Mouse (Mus musculus): Measurements from ENCODE around the gene Acot12.

Acot12 gene

DNA sequence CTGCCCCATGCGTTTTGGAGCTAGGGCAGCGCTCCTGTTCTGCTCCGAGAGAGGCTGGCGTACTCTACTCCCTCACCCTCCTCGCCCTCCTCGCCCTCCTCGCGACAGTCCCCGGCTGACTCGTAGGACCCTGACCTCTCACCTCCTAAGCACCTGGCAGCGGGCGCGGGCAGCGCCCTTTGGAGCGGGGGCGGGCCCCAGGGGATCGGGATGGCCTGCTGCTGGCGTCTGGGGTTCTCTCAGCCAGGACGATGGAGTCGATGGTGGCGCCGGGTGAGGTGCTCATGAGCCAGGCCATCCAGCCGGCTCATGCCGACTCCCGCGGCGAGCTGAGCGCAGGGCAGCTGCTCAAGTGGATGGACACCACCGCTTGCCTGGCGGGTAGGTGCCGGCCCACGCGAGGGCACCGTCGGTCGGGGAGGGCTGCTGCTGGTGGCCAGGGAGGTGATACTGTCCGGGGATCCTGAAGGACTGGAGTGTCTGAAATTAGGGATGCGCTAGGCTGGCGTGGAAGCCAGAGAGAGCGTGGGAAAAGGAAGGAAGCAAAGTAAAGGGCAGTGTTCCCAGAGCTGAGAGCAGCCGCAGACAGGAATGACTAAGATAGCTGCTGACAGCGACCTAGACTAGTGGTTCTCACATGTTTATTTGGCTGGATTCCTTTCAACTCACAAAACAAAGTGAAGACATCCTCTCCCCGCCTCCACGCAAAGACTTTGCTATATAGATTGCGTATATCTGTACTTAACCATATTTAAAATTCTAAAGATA is at the start of gene Acot12:
Gene Acot12, plus strand, starts transcription at position 233 of the 768 bp plus-strand sequence.
- in situ Hi-C loops (cut with MboI; ENCODE audit: unreplicated experiment in 2 of 2), result no loop called here

DNA sequence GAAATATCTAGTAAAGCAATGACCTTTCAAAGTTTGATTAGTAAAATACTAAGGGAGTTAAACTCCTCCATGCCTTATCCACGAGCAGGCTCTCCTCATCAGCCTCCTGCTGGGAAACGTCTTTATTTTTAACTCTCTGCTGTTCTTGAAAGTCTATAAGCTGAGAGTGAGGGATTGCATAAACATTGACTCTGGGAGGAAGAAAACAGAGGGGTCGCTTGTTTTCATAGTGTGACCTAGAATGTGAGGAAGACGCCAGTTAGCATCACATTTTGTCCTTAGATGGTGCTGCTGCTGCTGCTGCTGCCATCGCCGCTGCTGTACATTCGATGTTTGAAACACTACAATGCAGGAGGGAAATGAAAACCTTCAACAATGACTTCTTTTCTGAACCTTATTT is 47.7 kb upstream of the Acot12 start:
- in situ Hi-C loops (cut with MboI; ENCODE audit: unreplicated experiment in 2 of 2), result no loop called here

DNA sequence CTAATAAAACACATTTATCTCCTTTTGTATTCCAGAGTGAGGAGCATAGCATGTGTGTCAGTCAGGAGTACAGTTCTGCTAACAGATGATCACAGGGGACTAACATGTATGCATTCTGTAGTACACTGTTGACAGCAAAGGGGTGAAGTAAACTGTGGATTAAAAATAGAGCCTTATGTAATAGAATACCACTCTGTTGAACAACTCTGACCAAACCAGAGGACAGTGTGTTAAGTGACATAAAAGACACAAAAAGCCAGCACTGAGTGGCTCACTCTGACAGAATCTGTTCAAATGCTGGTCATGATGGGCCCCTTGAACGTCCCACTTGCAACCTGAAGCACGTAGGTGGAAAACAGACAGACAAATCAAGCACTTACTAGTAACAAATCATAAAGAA is 45.9 kb upstream of the Acot12 start:
- in situ Hi-C loops (cut with MboI; ENCODE audit: unreplicated experiment in 2 of 2), result loop anchor here in 1 of 2 experiments (5.0 kb wide), 1 partner anchor 728 kb away; no protein-coding TSS in a partner anchor

DNA sequence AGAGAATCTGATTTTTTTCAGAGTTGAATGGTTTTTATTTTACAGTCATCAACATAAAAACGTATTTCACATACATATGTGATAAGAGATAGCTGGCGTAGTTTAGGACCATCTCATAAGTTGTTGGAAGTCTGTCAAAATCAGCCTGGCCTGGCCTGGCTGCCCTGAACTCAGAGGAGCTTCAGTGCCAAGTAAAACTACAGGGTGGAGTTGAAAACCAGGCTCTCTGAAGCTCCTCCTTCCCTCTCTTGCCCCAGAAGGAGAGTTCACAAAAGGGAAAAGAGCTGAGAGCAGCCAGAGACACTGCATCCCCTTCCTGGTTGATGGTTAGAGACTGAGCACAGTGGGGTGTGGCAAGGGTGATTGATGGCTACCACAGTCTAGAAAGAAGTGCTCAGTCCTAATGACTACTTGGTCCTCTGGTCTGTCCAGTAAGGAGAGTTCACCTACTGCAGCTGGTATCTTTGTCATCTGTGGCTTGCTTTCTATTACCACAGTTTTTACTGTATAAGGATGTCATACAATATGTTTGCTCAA is 45.1 kb upstream of the Acot12 start:
- in situ Hi-C loops (cut with MboI; ENCODE audit: unreplicated experiment in 2 of 2), result loop anchor here in 1 of 2 experiments (5.0 kb wide), 1 partner anchor 729 kb away; no protein-coding TSS in a partner anchor

DNA sequence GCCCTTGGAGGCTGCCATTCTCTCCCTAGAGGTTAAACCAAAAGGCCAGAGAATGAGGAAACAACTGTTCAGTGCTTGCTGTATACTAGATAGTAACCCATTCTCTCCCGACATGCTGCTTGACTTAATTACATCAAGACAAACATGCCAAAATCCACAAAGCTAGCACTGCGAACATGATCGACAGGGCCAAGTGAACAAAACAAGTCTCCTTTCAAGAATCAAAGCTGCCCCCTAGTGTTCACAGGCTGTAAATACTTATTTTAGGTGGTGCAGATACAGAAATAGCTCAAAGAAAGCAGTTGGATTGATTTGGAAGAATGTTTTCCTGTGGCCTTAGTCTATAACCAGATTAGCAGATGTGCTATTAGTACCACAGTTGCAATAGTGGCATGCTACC is 44.3 kb upstream of the Acot12 start:
- in situ Hi-C loops (cut with MboI; ENCODE audit: unreplicated experiment in 2 of 2), result loop anchor here in 1 of 2 experiments (5.0 kb wide), 1 partner anchor 730 kb away; no protein-coding TSS in a partner anchor

DNA sequence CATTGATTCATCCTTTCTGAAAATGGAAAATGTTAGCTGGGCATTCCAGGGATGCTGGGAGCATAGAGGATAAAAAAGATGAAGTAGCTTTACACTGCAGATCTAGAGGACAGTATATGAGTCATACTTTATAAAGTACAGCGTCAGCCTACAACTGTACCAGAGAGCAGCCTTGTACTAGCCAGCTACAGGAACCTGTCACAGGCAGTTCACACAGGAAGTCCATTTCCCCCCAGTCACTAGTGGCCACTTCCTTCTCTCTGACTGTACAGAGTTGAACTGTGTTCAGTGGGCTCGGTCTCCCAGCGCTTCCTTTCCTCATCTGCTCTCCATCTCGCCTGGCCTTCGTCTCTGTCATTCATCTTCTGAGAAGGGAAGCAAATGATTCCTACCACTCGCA is 39.0 kb upstream of the Acot12 start:
- in situ Hi-C loops (cut with MboI; ENCODE audit: unreplicated experiment in 2 of 2), result loop anchor here (5.0 to 25.0 kb wide), 2 partner anchors 735 to 1990 kb away; no protein-coding TSS in a partner anchor

DNA sequence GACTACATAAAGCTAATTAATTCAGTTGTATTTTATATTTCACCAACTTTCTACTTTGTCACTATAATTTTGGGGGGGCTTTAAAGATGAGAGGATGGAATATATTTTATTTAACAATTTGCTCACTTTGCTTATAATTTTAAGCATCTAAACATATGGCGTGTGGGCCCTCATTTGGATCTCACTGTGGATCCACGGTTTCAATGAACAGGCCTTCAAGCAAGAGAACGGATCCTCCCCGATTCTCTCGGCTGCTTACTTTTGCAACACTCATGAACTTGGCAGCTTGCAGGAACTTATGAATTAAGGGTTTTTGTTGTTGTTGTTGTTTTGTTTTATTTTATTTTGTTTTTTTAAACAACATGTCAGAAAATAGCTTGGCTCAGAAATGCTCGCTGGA is 21.8 kb upstream of the Acot12 start:
- in situ Hi-C loops (cut with MboI; ENCODE audit: unreplicated experiment in 2 of 2), result loop anchor here in 1 of 2 experiments (25.0 kb wide), 1 partner anchor 2007 kb away; no protein-coding TSS in a partner anchor

DNA sequence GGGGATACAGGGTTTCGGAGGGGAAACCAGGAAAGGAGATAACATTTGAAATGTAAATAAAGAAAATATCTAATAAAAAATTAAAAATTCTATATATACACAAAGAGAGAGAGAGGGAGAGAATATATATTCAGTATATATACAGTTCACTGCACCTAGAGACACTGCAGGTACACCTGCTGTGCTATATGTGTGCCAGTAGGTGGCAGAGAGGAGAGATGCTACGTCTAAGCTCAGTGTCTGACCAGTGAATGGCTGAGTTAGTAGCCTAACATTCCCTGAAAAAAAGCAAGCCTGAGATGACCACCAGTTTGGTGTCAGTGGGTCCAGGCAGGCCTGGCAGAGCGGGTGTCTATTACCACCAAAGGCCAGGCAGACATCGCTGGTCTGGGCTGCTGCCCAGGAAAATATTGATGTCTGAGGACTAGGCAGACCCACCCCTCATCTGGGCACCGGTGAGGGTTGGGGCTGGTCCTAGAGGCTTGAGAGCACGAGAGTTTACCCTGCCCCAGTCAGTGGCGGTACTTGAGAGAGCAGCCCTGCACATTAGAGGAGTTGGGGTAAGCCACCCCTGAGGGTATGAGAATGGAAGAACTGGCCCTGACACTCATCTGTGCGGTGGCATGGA is 18.1 kb upstream of the Acot12 start:
- in situ Hi-C loops (cut with MboI; ENCODE audit: unreplicated experiment in 2 of 2), result loop anchor here in 1 of 2 experiments (25.0 kb wide), 1 partner anchor 2011 kb away; no protein-coding TSS in a partner anchor

DNA sequence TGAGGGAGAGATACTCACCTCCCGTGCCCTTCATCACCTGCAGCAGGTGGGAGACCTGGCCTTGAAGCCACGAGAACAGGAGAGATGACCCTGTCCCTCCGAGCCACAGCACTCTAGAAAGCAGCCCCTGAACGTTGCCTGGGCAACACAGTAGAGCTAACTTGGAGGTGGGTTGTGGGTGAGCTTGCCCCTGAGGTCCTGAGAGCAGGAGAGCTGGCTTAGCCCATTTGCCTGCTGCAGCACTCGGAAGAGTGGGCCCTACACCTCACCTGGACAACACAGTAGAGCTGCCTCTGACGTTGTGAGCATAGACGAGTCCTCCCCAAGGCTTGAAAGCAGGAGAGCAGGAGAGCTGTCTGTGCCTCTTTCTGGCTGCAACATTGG is 17.6 kb upstream of the Acot12 start:
- in situ Hi-C loops (cut with MboI; ENCODE audit: unreplicated experiment in 2 of 2), result loop anchor here in 1 of 2 experiments (25.0 kb wide), 1 partner anchor 2011 kb away; no protein-coding TSS in a partner anchor

DNA sequence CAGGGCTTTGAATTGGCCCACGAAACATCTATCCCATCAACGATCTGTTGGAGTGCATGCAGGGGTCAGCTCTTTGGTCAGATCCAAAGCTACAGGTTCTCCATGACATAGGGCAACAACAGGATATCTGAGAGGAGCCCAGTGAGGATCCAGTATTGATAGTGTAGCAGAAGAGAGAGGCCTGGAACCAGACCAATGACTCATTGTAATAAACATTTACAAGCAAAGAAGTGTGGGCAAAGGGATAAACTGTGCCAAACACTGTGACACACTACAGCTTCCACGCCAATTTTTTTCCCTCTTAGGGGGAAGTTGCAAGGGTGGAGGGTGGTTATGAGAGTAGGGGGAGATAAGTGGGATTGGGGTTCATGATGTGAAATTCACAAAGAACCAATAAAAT is 17.1 kb upstream of the Acot12 start:
- in situ Hi-C loops (cut with MboI; ENCODE audit: unreplicated experiment in 2 of 2), result loop anchor here in 1 of 2 experiments (25.0 kb wide), 1 partner anchor 2012 kb away; no protein-coding TSS in a partner anchor

DNA sequence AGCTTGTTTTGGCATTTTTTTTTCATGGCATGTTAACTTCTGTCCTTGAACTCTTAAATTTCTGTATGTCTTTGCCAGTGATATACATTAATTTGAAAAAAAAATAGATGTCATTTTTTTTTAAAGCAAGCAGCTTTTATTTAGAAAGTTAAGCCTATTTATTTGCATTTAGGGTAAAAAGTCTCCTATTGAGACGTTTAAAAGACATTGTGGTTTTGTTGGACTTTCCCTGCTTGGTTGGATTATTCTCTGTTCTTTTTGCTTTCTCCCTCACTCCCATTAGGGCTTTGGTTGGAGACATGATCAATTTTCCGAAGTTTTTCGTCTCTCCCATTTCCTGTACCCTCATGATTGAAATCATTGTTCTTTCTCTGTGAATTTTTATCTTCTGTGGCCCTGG is 16.2 kb upstream of the Acot12 start:
- in situ Hi-C loops (cut with MboI; ENCODE audit: unreplicated experiment in 2 of 2), result no loop called here

DNA sequence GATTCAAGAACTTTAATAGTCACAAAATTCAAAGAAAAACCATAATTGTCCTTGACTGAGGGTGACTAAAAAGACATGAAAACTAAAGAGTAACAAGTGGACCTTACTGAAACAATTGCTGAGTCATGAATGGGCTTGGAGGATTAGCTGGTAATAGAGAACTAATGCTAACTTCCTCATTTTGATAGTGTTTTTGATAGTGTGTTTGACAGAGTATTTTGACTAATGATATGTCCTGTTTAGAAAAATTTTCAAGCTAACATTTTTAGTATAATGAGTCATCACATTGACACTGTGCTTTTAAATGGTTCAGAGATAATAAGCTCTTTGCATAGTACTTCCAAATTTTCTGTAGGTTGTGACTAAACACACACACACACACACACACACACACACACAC is 13.4 kb upstream of the Acot12 start:
- in situ Hi-C loops (cut with MboI; ENCODE audit: unreplicated experiment in 2 of 2), result no loop called here

DNA sequence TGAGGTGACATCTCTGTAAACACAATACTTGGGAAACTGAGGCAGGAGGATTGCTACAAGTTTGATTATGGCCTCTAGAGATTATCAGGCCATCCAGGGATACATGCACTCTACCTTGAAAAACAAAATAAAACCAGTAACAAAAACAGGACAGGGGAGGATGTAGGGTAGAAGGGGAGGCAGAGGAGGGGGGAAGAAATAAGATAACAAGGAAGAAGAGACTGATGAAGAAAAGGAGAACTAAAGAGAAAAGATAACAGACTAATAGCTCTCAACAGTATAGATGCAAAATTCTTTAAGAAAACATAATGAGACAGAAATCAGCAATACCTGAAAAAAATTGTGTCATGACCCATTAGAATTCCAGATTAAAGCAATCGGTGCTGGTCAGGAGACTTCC is 4.1 kb upstream of the Acot12 start:
- in situ Hi-C loops (cut with MboI; ENCODE audit: unreplicated experiment in 2 of 2), result no loop called here

DNA sequence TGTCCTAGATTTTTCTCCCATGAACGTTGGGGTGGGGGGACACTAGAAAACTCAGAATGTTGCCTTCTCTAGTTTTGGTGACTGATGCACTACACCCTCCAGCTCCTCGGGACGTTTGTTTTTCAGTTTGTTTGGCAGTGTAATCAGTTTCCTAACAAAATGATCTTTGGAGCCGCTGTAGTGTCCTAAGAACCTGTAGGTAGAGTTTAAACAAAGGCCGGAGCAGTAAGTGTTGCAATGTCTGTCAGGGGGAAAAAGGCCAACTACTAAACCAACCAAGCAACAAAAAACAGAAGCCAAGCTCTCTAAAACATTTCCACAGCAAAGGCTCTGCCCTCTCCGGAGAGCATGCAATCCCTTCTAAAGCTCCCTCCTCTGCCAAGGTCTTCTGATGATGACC is 461 bp upstream of the Acot12 start:
- in situ Hi-C loops (cut with MboI; ENCODE audit: unreplicated experiment in 2 of 2), result no loop called here

DNA sequence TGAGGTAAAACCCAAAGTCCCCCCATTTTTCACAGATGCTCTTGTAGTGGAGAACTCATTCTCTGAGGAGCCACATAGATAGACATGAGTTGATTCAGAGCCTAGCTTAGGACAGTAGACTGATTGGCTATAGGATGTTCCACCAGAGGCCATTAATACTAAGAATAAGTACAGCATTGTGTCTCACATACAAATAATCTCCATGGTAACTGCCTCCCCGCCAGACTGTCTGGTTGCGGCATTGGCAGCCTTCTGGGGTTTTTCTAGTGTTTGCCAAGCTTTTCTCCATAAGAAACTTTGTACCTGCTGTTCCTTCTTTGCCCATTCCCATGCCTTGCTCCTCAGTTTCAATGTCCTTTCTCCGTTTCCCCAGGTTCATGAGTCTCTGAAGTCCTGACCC is 1.9 kb downstream of the Acot12 start:
- in situ Hi-C loops (cut with MboI; ENCODE audit: unreplicated experiment in 2 of 2), result no loop called here

DNA sequence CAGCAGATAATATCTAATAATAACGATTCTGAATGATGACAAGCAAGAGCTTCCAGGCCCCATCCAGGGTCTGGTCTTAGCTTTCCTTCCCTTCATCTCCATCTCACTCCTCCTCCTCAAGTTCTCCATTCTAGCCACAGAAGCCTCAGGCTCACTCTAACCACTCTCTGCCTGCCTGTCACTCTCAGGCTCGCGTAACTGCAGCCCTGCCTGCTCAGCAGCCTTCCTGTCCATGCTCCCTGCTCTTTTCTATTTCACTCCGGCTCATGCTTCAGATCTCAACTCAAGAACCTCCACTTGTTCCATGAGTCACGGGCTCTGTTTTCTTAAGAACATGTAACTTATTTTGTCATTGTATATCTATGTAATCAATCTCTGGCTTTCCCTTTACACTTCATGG is 5.2 kb downstream of the Acot12 start:
- in situ Hi-C loops (cut with MboI; ENCODE audit: unreplicated experiment in 2 of 2), result no loop called here

DNA sequence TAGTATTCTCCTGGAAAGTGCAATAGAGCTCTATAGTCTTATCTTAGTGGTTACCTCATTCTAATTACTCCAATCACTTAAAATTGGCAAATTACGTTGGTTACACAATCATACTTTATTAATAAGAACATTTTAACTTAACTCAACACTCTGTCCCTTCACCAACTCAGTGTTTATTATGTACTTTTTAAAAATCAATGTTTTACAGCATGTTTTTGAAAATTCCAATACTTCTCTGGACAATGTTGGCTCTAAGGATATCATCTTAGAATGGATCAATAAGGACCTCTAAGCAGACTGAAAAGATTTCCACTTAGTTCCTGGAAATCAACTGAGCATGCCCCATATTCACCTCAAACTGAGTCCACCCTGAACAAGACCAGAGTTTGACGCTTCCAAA is 7.1 kb downstream of the Acot12 start:
- in situ Hi-C loops (cut with MboI; ENCODE audit: unreplicated experiment in 2 of 2), result no loop called here

DNA sequence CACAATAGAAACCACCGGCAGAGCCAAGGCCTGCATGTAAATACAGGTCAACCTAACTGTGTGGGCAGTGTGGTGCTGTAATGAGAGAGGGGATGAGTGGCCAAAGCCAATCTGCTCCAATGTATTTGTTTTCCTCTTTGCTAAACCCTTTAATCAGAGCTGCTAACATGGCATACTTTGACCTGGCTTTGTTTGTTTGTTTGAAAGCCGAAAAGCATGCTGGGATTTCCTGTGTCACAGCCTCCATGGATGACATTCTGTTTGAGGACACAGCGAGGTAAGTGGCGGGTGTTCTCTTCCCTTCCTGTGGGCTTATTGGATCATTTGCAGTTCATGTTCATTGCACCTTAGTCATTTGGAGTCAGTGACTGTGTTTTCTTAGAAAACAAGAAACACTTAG is 8.7 kb downstream of the Acot12 start:
- in situ Hi-C loops (cut with MboI; ENCODE audit: unreplicated experiment in 2 of 2), result no loop called here

DNA sequence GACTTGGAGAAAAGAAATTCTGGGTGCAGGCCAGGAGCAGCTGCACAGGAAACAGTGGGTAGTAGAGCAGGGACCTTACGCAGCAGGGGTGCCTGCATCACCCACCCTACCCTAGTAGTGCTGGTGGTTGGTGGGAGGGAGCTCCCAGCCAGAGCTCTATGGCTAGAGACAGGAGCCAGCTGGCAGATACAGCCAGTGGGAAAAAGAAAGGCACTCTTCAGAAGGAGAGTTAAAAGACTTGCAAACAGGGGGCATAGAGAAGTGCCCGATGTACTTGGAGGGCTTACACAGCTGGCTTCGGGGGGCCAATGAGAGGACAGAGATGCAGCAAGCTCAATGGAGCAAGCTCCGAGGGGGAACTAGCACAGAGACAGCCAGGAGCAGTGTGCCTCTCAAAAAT is 12.4 kb downstream of the Acot12 start:
- in situ Hi-C loops (cut with MboI; ENCODE audit: unreplicated experiment in 2 of 2), result no loop called here

DNA sequence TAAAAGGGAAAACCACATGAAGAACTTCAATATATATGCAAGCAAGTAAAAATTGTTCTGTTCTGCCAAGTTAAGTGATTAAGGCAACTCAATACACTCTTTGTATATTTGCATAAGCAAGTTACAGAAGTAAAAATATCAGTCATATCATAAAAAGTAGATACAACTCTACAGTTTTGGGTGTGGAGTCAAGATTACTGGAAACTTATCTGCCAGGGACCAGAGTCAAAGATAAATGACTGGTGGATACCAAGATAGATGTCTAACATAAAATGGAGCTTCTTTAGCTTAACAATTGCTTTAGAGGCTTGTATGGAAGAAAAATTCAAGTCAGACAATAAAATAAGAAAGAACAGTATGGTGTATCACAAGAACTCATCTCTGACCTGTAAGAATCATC is 13.4 kb downstream of the Acot12 start:
- in situ Hi-C loops (cut with MboI; ENCODE audit: unreplicated experiment in 2 of 2), result no loop called here

DNA sequence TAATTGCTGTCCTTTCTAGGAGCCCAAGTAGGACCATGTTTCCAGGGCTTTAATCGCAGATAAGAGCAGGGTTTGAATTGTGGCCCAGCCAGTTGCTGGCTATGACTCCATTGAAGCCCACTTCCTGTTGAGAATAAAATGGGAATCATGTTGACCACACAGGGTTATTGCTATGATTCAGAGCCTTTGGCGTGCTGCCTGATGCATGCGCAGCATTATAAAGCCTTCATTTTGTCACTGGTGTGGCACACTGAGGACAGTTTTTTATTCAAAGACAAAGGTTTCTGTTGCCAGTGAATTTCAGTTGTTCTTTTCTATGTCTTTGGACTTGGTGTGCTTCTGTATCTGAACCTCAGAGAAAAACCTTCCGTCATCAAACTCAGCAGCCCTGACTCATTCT is 14.9 kb downstream of the Acot12 start:
- in situ Hi-C loops (cut with MboI; ENCODE audit: unreplicated experiment in 2 of 2), result no loop called here
